Mouse (Mus musculus) forebrain, embryonic 10.5 days (tissue): ENCODE results near the gene Npr1. TPM values are rescaled to one million over a fixed set of nuclear protein-coding genes. Genes with fewer than 3 reads are reported as not detected.

ENCODE experiments used
- DNase-seq: peaks from one replicate; pipeline ENCODE4 v3.0.0-alpha.2; 2017; ENCODE audit warnings: low spot score; ENCODE audit errors: extremely low spot score
- H3K27ac ChIP-seq: fragments of 300-500 bp; sonication (generic); 2 replicates; pipeline ENCODE4 v1.5.1; 2016; ENCODE audit warnings: mild to moderate bottlenecking
- H3K27me3 ChIP-seq: fragments of 300-500 bp; sonication (generic); 2 replicates; pipeline ENCODE4 v1.6.1; 2016; ENCODE audit warnings: mild to moderate bottlenecking; ENCODE audit not compliant: poor library complexity, severe bottlenecking
- H3K36me3 ChIP-seq: fragments of 300-500 bp; sonication (generic); replicated peaks from 2 replicates; pipeline ENCODE4 v1.6.1; 2016; ENCODE audit warnings: mild to moderate bottlenecking, moderate library complexity
- H3K4me1 ChIP-seq: fragments of 300-500 bp; sonication (generic); 2 replicates; pipeline ENCODE4 v1.6.1; 2016
- H3K4me3 ChIP-seq: fragments of 300-500 bp; sonication (generic); 2 replicates; pipeline ENCODE4 v1.5.1; 2016; ENCODE audit warnings: mild to moderate bottlenecking, moderate library complexity
- H3K9me3 ChIP-seq: fragments of 300-500 bp; sonication (generic); 2 replicates; pipeline ENCODE4 v1.6.1; 2016; ENCODE audit warnings: mild to moderate bottlenecking, moderate library complexity
- WGBS: fragments of 180-500 bp; shearing (Covaris S2); methylation state at CpG from one replicate; pipeline ENCODE4 v1.1.7; 2016; 5-methylcytosine and 5-hydroxymethylcytosine counted together
- polyA plus RNA-seq: library from polyadenylated mRNA; unstranded; fragments of >200 nt; fragmentation: Nextera tagmentation; extraction: Ambion mirVana; gene quantifications from 2 replicates; pipeline ENCODE4 v1.2.1, GENCODE M21; 2016

Npr1 gene
- polyA plus RNA-seq, 1 experiment from 2014 or later: 2.0 TPM

- WGBS: 94% methylated on average over 10 of the region's 10 CpGs
- Histone ChIP-seq H3K9me3 (no peaks in the 10 kb centered on the region), H3K27ac (no peak overlapping the region), H3K4me3 (no peak overlapping the region), H3K36me3 (no peaks in the 10 kb centered on the region), H3K27me3 (peaks cover 57% of the 10 kb centered on the region), H3K4me1 (peaks cover 20% of the 10 kb centered on the region)
- DNase-seq: no peak
These were observed 2.1 kb upstream of the Npr1 start for GRCm38 (mm10) chr3:90467618-90468300.

GRCm38 (mm10) chr3:90466311-90466766 lies 673 bp upstream of the Npr1 start:
- Histone ChIP-seq H3K27me3 (peaks cover 71% of the 10 kb centered on the region), H3K9me3 (no peaks in the 10 kb centered on the region), H3K4me3 (peak overlapping the region; percentile 51), H3K4me1 (peaks cover 20% of the 10 kb centered on the region), H3K27ac (no peak overlapping the region), H3K36me3 (no peaks in the 10 kb centered on the region)
- DNase-seq: peak; percentile 70
- 0% methylated on average over 15 of the region's 15 CpGs for WGBS

GRCm38 (mm10) chr3:90465081-90465685 lies 483 bp downstream of the Npr1 start:
- H3K27ac ChIP-seq: peak overlapping the region; percentile 51; the same call in 1 of the 2 replicates
- H3K27me3 ChIP-seq: peaks cover 82% of the 10 kb centered on the region

DNA sequence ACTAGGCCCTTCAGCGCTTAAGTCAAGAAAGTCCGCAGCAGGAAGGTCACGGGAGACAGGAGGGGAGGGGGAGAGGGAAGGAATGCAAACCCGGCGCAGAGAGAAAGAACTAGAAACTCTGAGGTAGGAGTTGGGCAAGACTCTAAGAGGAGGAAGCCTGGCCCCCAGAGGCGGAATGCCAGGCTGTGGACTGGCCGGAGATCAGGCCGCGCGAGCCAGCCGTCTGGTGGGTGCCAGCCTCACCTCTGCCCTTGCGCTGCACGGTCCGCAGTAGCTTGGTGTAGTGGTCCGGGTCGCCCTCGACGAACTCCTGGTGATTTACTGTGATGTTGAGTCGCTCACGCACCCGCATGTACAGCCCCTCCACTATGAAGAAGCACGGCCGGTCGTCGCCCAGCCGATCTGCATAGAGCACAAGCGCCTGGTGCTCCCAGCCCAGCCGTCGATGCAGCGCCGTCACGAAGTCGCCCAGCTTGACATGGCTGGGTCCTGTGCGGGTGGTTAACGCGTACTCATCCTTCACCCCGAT lies 1.1 kb downstream of the Npr1 start:
- Histone ChIP-seq H3K36me3 (no peaks in the 10 kb centered on the region), H3K27me3 (peaks cover 86% of the 10 kb centered on the region), H3K4me1 (peaks cover 20% of the 10 kb centered on the region), H3K9me3 (no peaks in the 10 kb centered on the region), H3K4me3 (peak overlapping the region; percentile 51), H3K27ac (0 out of 2 replicates have a peak overlapping the region, but pooled peaks have one; percentile 51)
- WGBS: 11% methylated on average over 37 of the region's 37 CpGs
- DNase-seq: peak; percentile 36

More at GRCm38 (mm10) chr3:90465081-90465685, 483 bp downstream of the Npr1 start:
- peak; percentile 45 for DNase-seq
- Histone ChIP-seq H3K4me3 (peak overlapping the region; percentile 51), H3K4me1 (peaks cover 20% of the 10 kb centered on the region), H3K9me3 (no peaks in the 10 kb centered on the region), H3K36me3 (no peaks in the 10 kb centered on the region)
- 2% methylated on average over 75 of the region's 75 CpGs for WGBS

DNA sequence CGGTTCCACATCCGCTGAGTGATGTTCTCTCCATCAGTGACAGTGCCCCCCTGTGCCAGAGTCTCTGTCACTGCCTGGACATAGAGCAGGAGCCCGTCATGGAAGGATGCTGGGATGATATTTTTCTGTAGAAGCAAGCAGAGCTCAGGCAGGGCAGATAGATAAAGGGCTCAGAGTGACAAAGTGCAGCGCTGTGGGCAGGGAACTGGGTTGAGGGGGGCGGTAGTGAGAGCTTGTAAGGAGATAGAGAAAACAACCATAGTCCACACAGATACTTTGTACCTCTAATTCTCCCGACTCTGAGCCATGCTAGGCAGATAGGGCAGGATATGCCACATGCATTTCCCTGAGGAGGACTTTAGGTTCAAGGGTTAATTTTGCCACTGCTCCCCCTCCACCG lies 3.1 kb downstream of the Npr1 start:
- H3K27ac ChIP-seq: no peak overlapping the region
- H3K9me3 ChIP-seq: no peaks in the 10 kb centered on the region
- WGBS: 27% methylated on average over 7 of the region's 7 CpGs
- no peaks in the 10 kb centered on the region for H3K36me3 ChIP-seq
- peaks cover 75% of the 10 kb centered on the region for H3K27me3 ChIP-seq
- H3K4me1 ChIP-seq: peaks cover 20% of the 10 kb centered on the region
- H3K4me3 ChIP-seq: no peak overlapping the region
- DNase-seq: no peak

DNA sequence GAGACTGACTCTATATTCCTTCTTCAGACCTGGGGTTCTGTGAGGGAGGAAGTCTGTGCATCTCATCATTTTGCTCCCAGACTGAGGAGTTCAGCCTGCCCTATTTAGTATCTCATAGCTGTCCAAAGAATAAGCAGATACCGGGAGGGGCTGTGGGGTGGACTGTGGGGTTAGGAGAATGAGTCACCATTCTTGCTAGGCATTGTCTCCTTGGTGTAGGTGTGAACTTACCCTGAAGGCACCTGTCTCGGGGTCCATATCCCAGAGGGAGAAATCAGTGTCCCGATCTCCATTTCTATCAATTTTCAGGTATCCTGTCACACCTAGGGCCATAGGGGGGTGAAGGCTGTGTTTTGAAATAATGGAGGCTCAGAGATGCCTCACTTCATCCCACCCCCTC lies 3.7 kb downstream of the Npr1 start:
- Histone ChIP-seq H3K4me3 (no peak overlapping the region), H3K27me3 (peaks cover 72% of the 10 kb centered on the region), H3K9me3 (no peaks in the 10 kb centered on the region), H3K36me3 (no peaks in the 10 kb centered on the region), H3K27ac (no peak overlapping the region), H3K4me1 (peaks cover 20% of the 10 kb centered on the region)
- no peak for DNase-seq
- WGBS: 91% methylated on average over 3 of the region's 3 CpGs

DNA sequence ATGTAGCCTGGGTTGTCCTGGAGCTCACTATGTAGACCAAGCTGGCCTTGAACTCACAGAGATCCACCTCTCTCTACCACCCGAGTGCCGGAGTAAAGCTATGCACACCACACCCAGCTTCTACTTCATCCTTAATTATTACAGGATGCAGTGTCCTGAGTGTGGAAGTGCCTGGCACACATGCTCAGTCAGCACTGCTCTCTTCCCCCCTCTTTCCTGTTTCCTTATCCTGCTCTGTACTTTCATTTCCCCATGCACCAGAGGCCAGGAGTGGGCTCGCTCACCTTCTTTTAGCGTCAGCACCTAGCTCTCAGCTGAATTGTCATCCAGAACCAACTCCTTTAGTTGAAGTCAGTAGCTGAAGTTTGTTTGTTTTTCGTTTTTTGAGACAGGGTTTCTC lies 5.4 kb downstream of the Npr1 start:
- Histone ChIP-seq H3K36me3 (no peaks in the 10 kb centered on the region), H3K27ac (no peak overlapping the region), H3K4me3 (no peak overlapping the region), H3K9me3 (no peaks in the 10 kb centered on the region), H3K27me3 (peaks cover 60% of the 10 kb centered on the region), H3K4me1 (peaks cover 10% of the 10 kb centered on the region)
- DNase-seq: no peak
- WGBS: 77% methylated on average over 5 of the region's 5 CpGs

GRCm38 (mm10) chr3:90459727-90460126 lies 5.9 kb downstream of the Npr1 start:
- 79% methylated on average over 9 of the region's 9 CpGs for WGBS
- Histone ChIP-seq H3K27ac (no peak overlapping the region), H3K27me3 (peaks cover 54% of the 10 kb centered on the region), H3K9me3 (no peaks in the 10 kb centered on the region), H3K4me3 (no peak overlapping the region), H3K36me3 (no peaks in the 10 kb centered on the region), H3K4me1 (peaks cover 4% of the 10 kb centered on the region)
- no peak for DNase-seq

DNA sequence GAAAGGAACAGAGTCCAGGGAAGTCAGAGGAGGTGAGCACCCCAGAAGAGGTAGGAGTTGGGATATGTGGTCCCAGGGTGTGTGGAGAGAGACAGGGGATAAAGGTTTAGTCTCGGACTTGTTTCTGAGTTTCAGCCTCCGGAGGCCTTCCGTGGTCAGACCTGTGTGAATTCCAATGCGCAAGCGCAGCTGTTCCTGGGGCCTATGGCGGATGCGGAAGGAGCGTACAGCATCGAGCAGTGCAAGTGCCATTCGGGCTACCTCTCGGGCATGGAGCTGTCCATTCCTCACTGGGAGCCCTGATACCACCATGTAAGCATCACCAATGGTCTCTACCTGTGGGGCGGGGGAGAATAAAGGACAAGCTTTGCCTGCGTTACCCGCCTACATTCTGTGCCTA lies 10.7 kb downstream of the Npr1 start:
- Histone ChIP-seq H3K4me3 (no peak overlapping the region), H3K27me3 (peaks cover 9% of the 10 kb centered on the region; the same call in 1 of the 2 replicates), H3K36me3 (no peaks in the 10 kb centered on the region), H3K9me3 (no peaks in the 10 kb centered on the region), H3K27ac (no peak overlapping the region), H3K4me1 (peaks cover 15% of the 10 kb centered on the region)
- no peak for DNase-seq
- WGBS: 90% methylated on average over 14 of the region's 14 CpGs

GRCm38 (mm10) chr3:90451396-90452095 lies 14.1 kb downstream of the Npr1 start:
- WGBS: 66% methylated on average over 10 of the region's 10 CpGs
- peak overlapping the region; percentile 44; the same call in 1 of the 2 replicates for H3K27ac ChIP-seq
- no peaks in the 10 kb centered on the region for H3K36me3 ChIP-seq
- no peaks in the 10 kb centered on the region for H3K9me3 ChIP-seq
- peaks cover 37% of the 10 kb centered on the region for H3K4me1 ChIP-seq
- H3K4me3 ChIP-seq: peak overlapping the region; percentile 24; the same call in 1 of the 2 replicates
- H3K27me3 ChIP-seq: 0 out of 2 replicates have a peak, but pooled peaks cover 4% of the 10 kb centered on the region
- no peak for DNase-seq

- peak overlapping the region; percentile 44 for H3K27ac ChIP-seq
These were observed 14.8 kb downstream of the Npr1 start for GRCm38 (mm10) chr3:90450874-90451273.

GRCm38 (mm10) chr3:90448626-90449025 lies 17.0 kb downstream of the Npr1 start:
- DNase-seq: no peak
- Histone ChIP-seq H3K4me3 (no peak overlapping the region), H3K36me3 (no peaks in the 10 kb centered on the region), H3K9me3 (no peaks in the 10 kb centered on the region; the same call in 1 of the 2 replicates), H3K4me1 (peaks cover 48% of the 10 kb centered on the region), H3K27me3 (no peaks in the 10 kb centered on the region), H3K27ac (peak overlapping the region; percentile 36; the same call in 1 of the 2 replicates)
- 27% methylated on average over 6 of the region's 6 CpGs for WGBS

More at GRCm38 (mm10) chr3:90450874-90451273, 14.8 kb downstream of the Npr1 start:
- 0 out of 2 replicates have a peak, but pooled peaks cover 4% of the 10 kb centered on the region for H3K27me3 ChIP-seq
- no peak for DNase-seq
- H3K36me3 ChIP-seq: no peaks in the 10 kb centered on the region
- H3K4me3 ChIP-seq: peak overlapping the region; percentile 24; the same call in 1 of the 2 replicates
- WGBS: 40% methylated on average over 12 of the region's 12 CpGs
- peaks cover 44% of the 10 kb centered on the region for H3K4me1 ChIP-seq
- no peaks in the 10 kb centered on the region for H3K9me3 ChIP-seq
